Mouse (Mus musculus) liver, adult 2 months (tissue): ENCODE data around the gene Ndufa10.

Experiments
- CTCF ChIP-seq: fragments of 200-500 bp; IDR thresholded peaks from 2 replicates; pipeline ENCODE4 v1.5.1; 2011; ENCODE audit warnings: low read depth, low read length, control low read depth
- POLR2A ChIP-seq: fragments of 200-500 bp; IDR thresholded peaks from 2 replicates; pipeline ENCODE4 v1.6.1; 2011; ENCODE audit warnings: low read length, control low read depth; ENCODE audit not compliant: insufficient read depth; ENCODE audit errors: extremely low read depth

DNA sequence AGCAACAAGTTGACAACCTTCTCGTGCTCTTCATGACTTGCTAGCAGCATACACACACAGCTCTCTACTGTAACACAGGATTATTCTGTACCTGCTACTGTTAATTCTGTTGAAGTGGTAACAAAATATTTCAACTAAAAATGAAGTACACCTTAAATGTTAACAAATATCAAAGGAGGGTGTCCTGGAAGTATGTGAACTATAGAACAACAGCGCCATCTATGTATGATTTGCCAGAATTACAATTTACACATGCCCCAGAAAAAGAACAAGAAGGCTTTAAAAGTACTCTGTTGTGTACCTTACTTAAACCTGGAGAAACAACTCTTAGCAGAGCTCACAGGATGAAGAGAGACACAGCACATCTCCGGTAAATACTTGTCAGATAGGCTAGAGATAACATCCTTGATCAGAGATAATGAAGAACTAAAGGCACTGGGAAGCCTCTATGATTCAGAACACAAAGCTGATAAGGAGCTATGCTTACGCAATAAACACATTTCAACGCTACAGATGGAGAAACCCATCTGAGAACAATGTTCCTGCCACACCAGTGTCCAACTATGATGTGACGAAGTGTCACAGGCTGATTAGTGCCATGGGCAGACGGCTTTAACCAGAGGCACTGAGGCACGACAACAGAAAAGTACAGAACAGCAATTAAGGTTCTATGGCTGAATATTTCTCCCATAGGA lies 19.8 kb downstream of the Ndufa10 start:
- TF ChIP-seq CTCF (peak; percentile 51), POLR2A (no peak)
